Mouse (Mus musculus) forebrain, embryonic 13.5 days (tissue): ENCODE measurements around the gene Wfdc15a. TPM values are rescaled to one million over a fixed set of nuclear protein-coding genes. Genes with fewer than 3 reads are reported as not detected.

Experiments used
- polyA plus RNA-seq: library from polyadenylated mRNA; unstranded; fragments of >200 nt; fragmentation: Nextera tagmentation; extraction: Ambion mirVana; gene quantifications from 2 replicates; pipeline ENCODE4 v1.2.1, GENCODE M21; 2015

Wfdc15a gene
- polyA plus RNA-seq, 1 experiment from 2014 or later = not detected

Other genes starting within 250 kb of the Wfdc15a start
- 361 and 370 TPM in 2 replicates for gene Ywhab, start 205.2 kb downstream of the Wfdc15a start, polyA plus RNA-seq
- gene Pabpc1l, start 174.7 kb downstream of the Wfdc15a start, polyA plus RNA-seq = 1.3 and 1.4 TPM in 2 replicates
- 25.6 and 30.8 TPM in 2 replicates for gene Stk4, start 129.8 kb downstream of the Wfdc15a start, polyA plus RNA-seq
- gene Tomm34, start 129.0 kb downstream of the Wfdc15a start, polyA plus RNA-seq = 47.8 and 54.1 TPM in 2 replicates
- gene Kcns1, start 29.0 kb downstream of the Wfdc15a start, polyA plus RNA-seq = 0.14 TPM in 1 of 2 replicates, not detected in the other
- not detected in 2 replicates for gene Wfdc5, start 17.4 kb downstream of the Wfdc15a start, polyA plus RNA-seq
- gene Wfdc12, start 9.5 kb downstream of the Wfdc15a start, polyA plus RNA-seq = not detected in 2 replicates
- gene Wfdc15b, start 21.5 kb upstream of the Wfdc15a start, polyA plus RNA-seq = not detected in 2 replicates
- gene Svs2, start 38.3 kb upstream of the Wfdc15a start, polyA plus RNA-seq = not detected in 2 replicates
- gene Svs3b, start 56.5 kb upstream of the Wfdc15a start, polyA plus RNA-seq = not detected in 2 replicates
- not detected in 2 replicates for gene Svs4, start 78.3 kb upstream of the Wfdc15a start, polyA plus RNA-seq
- gene Svs3a, start 89.1 kb upstream of the Wfdc15a start, polyA plus RNA-seq = not detected in 2 replicates
- gene Svs6, start 116.6 kb upstream of the Wfdc15a start, polyA plus RNA-seq = not detected in 2 replicates
- gene Svs5, start 132.6 kb upstream of the Wfdc15a start, polyA plus RNA-seq = not detected in 2 replicates
- gene Slpi, start 189.0 kb upstream of the Wfdc15a start, polyA plus RNA-seq = not detected in 2 replicates
- not detected in 2 replicates for gene Rbpjl, start 203.0 kb upstream of the Wfdc15a start, polyA plus RNA-seq
- 0.15 and 0.45 TPM in 2 replicates for gene Matn4, start 205.0 kb upstream of the Wfdc15a start, polyA plus RNA-seq
- gene Sdc4, start 243.8 kb upstream of the Wfdc15a start, polyA plus RNA-seq = 7.9 and 8.6 TPM in 2 replicates